Mouse (Mus musculus) left cerebral cortex, adult 2 months (tissue): ENCODE data around the gene Nav2. TPM values are rescaled to one million over a fixed set of nuclear protein-coding genes. Genes with fewer than 3 reads are reported as not detected.

Experiments
- DNase-seq, 2 experiments: peaks; one replicate each; pipeline ENCODE4 v3.0.0; 2021 to 2022; ENCODE audit warnings: low spot score in 2 of 2, mixed read lengths in 1 of 2; ENCODE audit errors: extremely low spot score in 1 of 2
- H3K27ac ChIP-seq: fragments of 200-600 bp; 2 replicates; pipeline ENCODE4 v1.8.1; 2022
- H3K4me3 ChIP-seq: fragments of 200-600 bp; 2 replicates; pipeline ENCODE4 v1.8.1; 2022
- CTCF ChIP-seq: fragments of 200-600 bp; IDR thresholded peaks from 2 replicates; pipeline ENCODE4 v1.8.1; 2022; ENCODE audit warnings: antibody characterized with exemption, mild to moderate bottlenecking, moderate library complexity
- intact Hi-C: fragments of 180-260 bp; cut with DNase I; formaldehyde crosslinking; loops from one replicate; pipeline ENCODE4 v1.15.1; 2025
- total RNA-seq, 2 experiments: library from RNA; stranded (reverse); gene quantifications; 2 replicates each; pipeline ENCODE4 v1.2.3; 2021

Nav2 gene
- total RNA-seq, 2 experiments from 2014 or later, result 102 to 119 TPM

GRCm38 (mm10) chr7:49558895-49559294 lies 650.4 kb downstream of the Nav2 start:
- intact Hi-C loops, result no loop called here
- no peak for DNase-seq
- H3K4me3 ChIP-seq, result peak overlapping the region; percentile 16
- peak overlapping the region; percentile 82 for H3K27ac ChIP-seq
- TF ChIP-seq CTCF, result no peak; the same call in 1 of the 2 replicates

- intact Hi-C loops, result loop anchor here (5.0 to 10.0 kb wide), 2 partner anchors 88 to 305 kb away; no protein-coding TSS in a partner anchor
- peak overlapping the region; percentile 82; the same call in 1 of the 2 replicates for H3K27ac ChIP-seq
- no peak for DNase-seq
- H3K4me3 ChIP-seq, result no peak overlapping the region
- no peak for TF ChIP-seq CTCF
Observed at GRCm38 (mm10) chr7:49560012-49560411, 651.5 kb downstream of the Nav2 start.

GRCm38 (mm10) chr7:49562404-49562803 lies 653.9 kb downstream of the Nav2 start:
- intact Hi-C loops, result loop anchor here (5.0 to 10.0 kb wide), 2 partner anchors 90 to 308 kb away; no protein-coding TSS in a partner anchor
- peak overlapping the region; percentile 75 for H3K27ac ChIP-seq
- DNase-seq, result no peak
- TF ChIP-seq CTCF, result no peak
- no peak overlapping the region for H3K4me3 ChIP-seq

- no peak for TF ChIP-seq CTCF
- H3K27ac ChIP-seq, result peak overlapping the region; percentile 75
- intact Hi-C loops, result loop anchor here (5.0 to 10.0 kb wide), 2 partner anchors 91 to 308 kb away; no protein-coding TSS in a partner anchor
- no peak overlapping the region for H3K4me3 ChIP-seq
- DNase-seq, result no peak
Observed at GRCm38 (mm10) chr7:49562851-49563250, 654.3 kb downstream of the Nav2 start.

- intact Hi-C loops, result loop anchor here (10.0 kb wide), 1 partner anchor 310 kb away; no protein-coding TSS in a partner anchor
- H3K4me3 ChIP-seq, result no peak overlapping the region
- no peak for TF ChIP-seq CTCF
- peak overlapping the region; percentile 81 for H3K27ac ChIP-seq
- no peak for DNase-seq
Observed at GRCm38 (mm10) chr7:49565084-49565483, 656.6 kb downstream of the Nav2 start.

- DNase-seq, result no peak
- TF ChIP-seq CTCF, result no peak
- intact Hi-C loops, result loop anchor here (10.0 kb wide), 1 partner anchor 311 kb away; no protein-coding TSS in a partner anchor
- H3K27ac ChIP-seq, result peak overlapping the region; percentile 81
- H3K4me3 ChIP-seq, result no peak overlapping the region
Observed at GRCm38 (mm10) chr7:49565798-49566197, 657.3 kb downstream of the Nav2 start.

GRCm38 (mm10) chr7:49567346-49568034 lies 659.0 kb downstream of the Nav2 start:
- no peak overlapping the region for H3K4me3 ChIP-seq
- intact Hi-C loops, result loop anchor here (10.0 kb wide), 1 partner anchor 313 kb away; no protein-coding TSS in a partner anchor
- H3K27ac ChIP-seq, result peak overlapping the region; percentile 81; the same call in 1 of the 2 replicates
- DNase-seq, result no peak
- no peak for TF ChIP-seq CTCF

- Histone ChIP-seq H3K27ac (peak overlapping the region; percentile 70), H3K4me3 (no peak overlapping the region)
- no peak for TF ChIP-seq CTCF
- DNase-seq, result peak; percentile 48 to 58
- intact Hi-C loops, result loop anchor here (1.0 to 10.0 kb wide), 2 partner anchors 73 to 315 kb away; no protein-coding TSS in a partner anchor
Observed at GRCm38 (mm10) chr7:49569646-49570045, 661.1 kb downstream of the Nav2 start.

GRCm38 (mm10) chr7:49571606-49572005 lies 663.1 kb downstream of the Nav2 start:
- intact Hi-C loops, result no loop called here
- no peak for TF ChIP-seq CTCF
- no peak overlapping the region for H3K4me3 ChIP-seq
- no peak for DNase-seq
- no peak overlapping the region for H3K27ac ChIP-seq

GRCm38 (mm10) chr7:49575226-49575625 lies 666.7 kb downstream of the Nav2 start:
- Histone ChIP-seq H3K4me3 (no peak overlapping the region), H3K27ac (peak overlapping the region; percentile 63)
- peak; percentile 45 to 50 for DNase-seq
- TF ChIP-seq CTCF, result no peak
- intact Hi-C loops, result no loop called here

- Histone ChIP-seq H3K27ac (peak overlapping the region; percentile 66), H3K4me3 (no peak overlapping the region)
- no peak for DNase-seq
- TF ChIP-seq CTCF, result no peak
- intact Hi-C loops, result no loop called here
Observed at GRCm38 (mm10) chr7:49577096-49577495, 668.6 kb downstream of the Nav2 start.

- H3K27ac ChIP-seq, result no peak overlapping the region
Observed at GRCm38 (mm10) chr7:49581951-49582350, 673.4 kb downstream of the Nav2 start.

More at GRCm38 (mm10) chr7:49581951-49582350, 673.4 kb downstream of the Nav2 start:
- DNase-seq, result no peak
- no peak for TF ChIP-seq CTCF
- intact Hi-C loops, result no loop called here
- H3K4me3 ChIP-seq, result no peak overlapping the region
